Mouse (Mus musculus) kidney, adult 2 months (tissue): ENCODE measurements around the gene Csnk1d. TPM values are rescaled to one million over a fixed set of nuclear protein-coding genes. Genes with fewer than 3 reads are reported as not detected.

Source experiments
- DNase-seq: peaks from one replicate; pipeline ENCODE4 v3.0.0; 2021
- H3K27ac ChIP-seq: fragments of 200-500 bp; 2 replicates; pipeline ENCODE4 v1.5.1; 2012; ENCODE audit warnings: low read depth, low read length, control low read depth, inconsistent platforms; ENCODE audit not compliant: insufficient read depth
- H3K27me3 ChIP-seq: fragments of 200-500 bp; replicated peaks from 2 replicates; pipeline ENCODE4 v1.6.1; 2012; ENCODE audit warnings: mild to moderate bottlenecking, moderate library complexity, low read length, inconsistent platforms; ENCODE audit not compliant: control insufficient read depth, insufficient read depth
- H3K36me3 ChIP-seq: fragments of 200-500 bp; 2 replicates; pipeline ENCODE4 v1.6.1; 2012; ENCODE audit warnings: mild to moderate bottlenecking, moderate library complexity, low read length, inconsistent platforms; ENCODE audit not compliant: control insufficient read depth, insufficient read depth
- H3K4me1 ChIP-seq: fragments of 200-500 bp; 2 replicates; pipeline ENCODE4 v1.6.1; 2011; ENCODE audit warnings: low read length; ENCODE audit not compliant: control insufficient read depth, insufficient read depth
- H3K4me3 ChIP-seq: fragments of 200-500 bp; 2 replicates; pipeline ENCODE4 v1.5.1; 2011; ENCODE audit warnings: mild to moderate bottlenecking, low read depth, low read length, control low read depth; ENCODE audit not compliant: insufficient read depth
- CTCF ChIP-seq: fragments of 200-500 bp; conservative IDR thresholded peaks from 2 replicates; pipeline ENCODE4 v1.5.1; 2011; ENCODE audit warnings: low read depth, mild to moderate bottlenecking, control low read depth, low read length, moderate library complexity, mixed read lengths; ENCODE audit not compliant: insufficient read depth, insufficient read length
- POLR2A ChIP-seq: fragments of 200-500 bp; IDR thresholded peaks from one replicate; pipeline ENCODE4 v1.6.1; 2011; ENCODE audit warnings: low read depth, low read length, control low read depth
- WGBS: fragments of 180-500 bp; shearing (Covaris S2); methylation state at CpG from one replicate; pipeline ENCODE4 v1.1.7; 2018; 5-methylcytosine and 5-hydroxymethylcytosine counted together
- polyA plus RNA-seq: library from polyadenylated mRNA; depleted of rRNA; stranded (reverse); fragments of >200 nt; gene quantifications from 2 replicates; pipeline ENCODE4 v1.2.3, GENCODE M21; 2012; rRNA removed

Csnk1d gene
- polyA plus RNA-seq = 63.3 and 71.0 TPM in 2 replicates

- under 1% methylated on average over 59 of the region's 59 CpGs for WGBS
- no peaks in the 10 kb centered on the region for H3K36me3 ChIP-seq
- DNase-seq = peak; percentile 99
- TF ChIP-seq POLR2A (peak; percentile 6), CTCF (no peak)
- peak within 1 kb of the TSS; percentile 96 for H3K4me3 ChIP-seq
- no peaks in the 10 kb centered on the region for H3K27me3 ChIP-seq
- peaks cover 32% of the 10 kb centered on the region for H3K4me1 ChIP-seq
- peak within 1 kb of the TSS; percentile 87 for H3K27ac ChIP-seq
Observed at GRCm38 (mm10) chr11:120990951-120991526, at the start of gene Csnk1d. Csnk1d (minus strand) TSS chr11:120991330.

GRCm38 (mm10) chr11:121039302-121039701 is 48.2 kb upstream of the Csnk1d start, which contains the start of gene Cd7:
Cd7 (minus strand) TSS chr11:121039418.
- Histone ChIP-seq H3K27me3 (no peaks in the 10 kb centered on the region), H3K36me3 (no peaks in the 10 kb centered on the region), H3K4me3 (no peak within 1 kb of the TSS), H3K4me1 (no peaks in the 10 kb centered on the region), H3K27ac (no peak within 1 kb of the TSS)
- WGBS = 78% methylated on average over 5 of the region's 5 CpGs
- TF ChIP-seq CTCF (no peak), POLR2A (no peak)
- no peak for DNase-seq

GRCm38 (mm10) chr11:121038366-121039240 is 47.5 kb upstream of the Csnk1d start:
- TF ChIP-seq CTCF (no peak), POLR2A (no peak)
- Histone ChIP-seq H3K27me3 (no peaks in the 10 kb centered on the region), H3K36me3 (no peaks in the 10 kb centered on the region), H3K4me3 (no peak overlapping the region), H3K4me1 (no peaks in the 10 kb centered on the region), H3K27ac (no peak overlapping the region)
- no peak for DNase-seq
- WGBS = 89% methylated on average over 11 of the region's 11 CpGs

- Histone ChIP-seq H3K27ac (no peak overlapping the region), H3K36me3 (no peaks in the 10 kb centered on the region), H3K4me3 (no peak overlapping the region), H3K4me1 (no peaks in the 10 kb centered on the region), H3K27me3 (no peaks in the 10 kb centered on the region)
- no peak for TF ChIP-seq CTCF
- TF ChIP-seq POLR2A = no peak
- 73% methylated on average over 5 of the region's 5 CpGs for WGBS
- no peak for DNase-seq
Observed at GRCm38 (mm10) chr11:121033118-121033517, 42.0 kb upstream of the Csnk1d start.

GRCm38 (mm10) chr11:121027259-121027658 is 36.1 kb upstream of the Csnk1d start:
- Histone ChIP-seq H3K4me1 (no peaks in the 10 kb centered on the region), H3K4me3 (no peak overlapping the region), H3K36me3 (no peaks in the 10 kb centered on the region), H3K27ac (no peak overlapping the region), H3K27me3 (no peaks in the 10 kb centered on the region)
- TF ChIP-seq POLR2A (no peak), CTCF (no peak)
- DNase-seq = no peak
- 85% methylated on average over 7 of the region's 7 CpGs for WGBS

- no peaks in the 10 kb centered on the region for H3K4me1 ChIP-seq
- WGBS = 67% methylated on average over 6 of the region's 6 CpGs
- no peak overlapping the region for H3K4me3 ChIP-seq
Observed at GRCm38 (mm10) chr11:121024163-121024562, 33.0 kb upstream of the Csnk1d start.

GRCm38 (mm10) chr11:121019501-121019900 is 28.4 kb upstream of the Csnk1d start:
- Histone ChIP-seq H3K27me3 (no peaks in the 10 kb centered on the region), H3K4me1 (no peaks in the 10 kb centered on the region), H3K27ac (no peak overlapping the region), H3K4me3 (no peak overlapping the region), H3K36me3 (no peaks in the 10 kb centered on the region)
- 90% methylated on average over 5 of the region's 5 CpGs for WGBS
- DNase-seq = no peak
- no peak for TF ChIP-seq POLR2A
- no peak for TF ChIP-seq CTCF

More at GRCm38 (mm10) chr11:121024163-121024562, 33.0 kb upstream of the Csnk1d start:
- Histone ChIP-seq H3K27me3 (no peaks in the 10 kb centered on the region), H3K27ac (no peak overlapping the region), H3K36me3 (no peaks in the 10 kb centered on the region)
- no peak for TF ChIP-seq POLR2A
- TF ChIP-seq CTCF = no peak
- DNase-seq = no peak
